Mouse (Mus musculus) sigmoid colon, adult 10 weeks (tissue): ENCODE data around the gene Galntl6. TPM values are rescaled to one million over a fixed set of nuclear protein-coding genes. Genes with fewer than 3 reads are reported as not detected.

Experiments used
- polyA plus RNA-seq: library from polyadenylated mRNA; stranded (reverse); fragments of 350-450 nt; fragmentation: Illumina TruSeq; extraction: RNeasy Lipid Tissue Mini Kit (QIAGEN cat#74804); gene quantifications from one replicate; pipeline ENCODE4 v1.2.3, GENCODE M21; 2014; ENCODE audit warnings: low read depth, low replicate concordance

Galntl6 gene
- polyA plus RNA-seq, result 12.8 TPM

DNA sequence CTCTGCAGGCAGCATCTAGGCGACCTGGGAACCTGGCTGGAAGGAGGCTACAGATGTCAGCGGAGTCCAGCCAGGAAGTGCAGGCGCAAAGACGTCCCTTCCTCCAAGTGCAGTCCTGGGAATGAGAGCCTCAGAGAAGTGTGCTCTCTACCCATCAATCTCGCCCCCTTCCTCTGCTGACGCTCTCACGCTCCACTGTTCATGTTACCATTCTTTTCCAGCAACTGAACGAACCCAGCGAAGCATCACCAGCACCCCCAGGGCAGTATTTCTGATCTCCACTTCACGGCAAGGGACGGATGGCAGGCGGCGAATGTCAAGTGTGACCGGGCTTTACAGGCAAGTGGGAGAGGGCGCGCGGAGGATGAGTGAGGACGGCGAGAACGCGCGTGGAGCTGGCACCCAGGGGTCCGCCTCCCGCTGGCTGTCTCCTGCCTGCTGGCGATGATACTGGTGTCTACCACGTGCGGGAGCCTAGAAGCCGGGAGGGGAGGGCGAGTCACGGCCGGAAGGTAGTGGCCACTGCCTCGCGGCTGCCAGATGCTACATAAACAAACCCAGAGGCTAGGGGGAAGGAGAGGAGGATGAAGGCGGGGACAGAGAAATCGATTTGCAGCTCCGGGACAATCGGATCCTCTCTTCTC lies at the start of gene Galntl6:
Galntl6 (minus strand) TSS at position 445 of the 644 bp plus-strand sequence.

DNA sequence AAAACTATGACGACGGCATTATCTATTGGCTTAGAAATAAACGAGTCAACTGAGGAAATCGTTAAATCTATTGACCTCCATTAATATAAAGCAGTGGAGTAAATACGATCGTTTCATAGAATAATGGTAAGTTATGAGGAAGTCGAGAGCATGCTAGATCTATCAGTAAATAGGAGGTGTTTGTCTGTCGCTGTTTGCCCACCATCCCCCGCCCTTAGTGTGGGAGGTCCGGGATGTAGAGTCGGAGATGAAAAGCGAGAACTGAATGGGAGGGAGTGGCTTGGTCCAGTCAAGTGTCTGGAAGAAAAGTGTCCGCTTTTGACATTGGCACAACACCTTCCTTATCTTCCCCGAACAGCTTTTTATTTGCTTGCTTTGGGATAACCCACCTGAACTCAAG lies 763 bp downstream of the Galntl6 start, which contains the start of gene BC030500:
BC030500 (plus strand) TSS at position 79 of the 400 bp plus-strand sequence.

Other genes with a start within 250 kb of the Galntl6 start
- not detected for gene BC030500, start 885 bp downstream of the Galntl6 start, polyA plus RNA-seq